Mouse (Mus musculus) bone marrow macrophage, adult 2 months (primary cell): ENCODE measurements around the gene Ager.

Experiments
- CTCF ChIP-seq: IDR thresholded peaks from 2 replicates; pipeline ENCODE4 v1.5.1; 2012; ENCODE audit warnings: low read depth, mild to moderate bottlenecking, low read length, moderate library complexity
- POLR2A ChIP-seq: IDR thresholded peaks from 2 replicates; pipeline ENCODE4 v1.6.1; 2012; ENCODE audit warnings: mild to moderate bottlenecking, low read depth, low read length, borderline replicate concordance

- no peak for TF ChIP-seq CTCF
- TF ChIP-seq POLR2A = no peak
Observed at GRCm38 (mm10) chr17:34644608-34645007, 46.9 kb downstream of the Ager start, which contains the start of gene Fkbpl.
